Mouse (Mus musculus) embryo, embryonic 11.5 days (tissue): Measurements from ENCODE around the gene Zfp94.

ENCODE experiments used
- DNase-seq: peaks from one replicate; pipeline ENCODE4 v3.0.0-alpha.2; 2012; ENCODE audit warnings: low read depth, low spot score

Zfp94 gene

GRCm38 (mm10) chr7:24316567-24317092, at the start of gene Zfp94:
Gene Zfp94, minus strand, starts transcription at chr7:24316666.
- peak; percentile 92 for DNase-seq

GRCm38 (mm10) chr7:24365258-24366014, 49.0 kb upstream of the Zfp94 start:
- DNase-seq, result no peak

- DNase-seq, result peak; percentile 80
Measured at GRCm38 (mm10) chr7:24364827-24365226, 48.4 kb upstream of the Zfp94 start.

- DNase-seq, result no peak
Measured at GRCm38 (mm10) chr7:24363228-24363627, 46.8 kb upstream of the Zfp94 start.

- no peak for DNase-seq
Measured at GRCm38 (mm10) chr7:24361001-24361400, 44.5 kb upstream of the Zfp94 start.

GRCm38 (mm10) chr7:24359269-24359668, 42.8 kb upstream of the Zfp94 start:
- DNase-seq, result no peak

- no peak for DNase-seq
Measured at GRCm38 (mm10) chr7:24357899-24358298, 41.4 kb upstream of the Zfp94 start.

- no peak for DNase-seq
Measured at GRCm38 (mm10) chr7:24356081-24356480, 39.6 kb upstream of the Zfp94 start.

GRCm38 (mm10) chr7:24355646-24356045, 39.2 kb upstream of the Zfp94 start:
- DNase-seq, result no peak

- no peak for DNase-seq
Measured at GRCm38 (mm10) chr7:24348896-24349295, 32.4 kb upstream of the Zfp94 start, which contains the start of gene Lypd5. Gene Lypd5, plus strand, starts transcription at chr7:24349196.

- no peak for DNase-seq
Measured at GRCm38 (mm10) chr7:24346444-24346843, 30.0 kb upstream of the Zfp94 start.

- DNase-seq, result no peak
Measured at GRCm38 (mm10) chr7:24343701-24344272, 27.3 kb upstream of the Zfp94 start.

- DNase-seq, result no peak
Measured at GRCm38 (mm10) chr7:24338241-24338640, 21.8 kb upstream of the Zfp94 start.

- peak; percentile 56 for DNase-seq
Measured at GRCm38 (mm10) chr7:24335699-24336309, 19.3 kb upstream of the Zfp94 start.

GRCm38 (mm10) chr7:24333304-24333986, 17.0 kb upstream of the Zfp94 start, which contains the start of gene Tescl:
Gene Tescl, minus strand, starts transcription at chr7:24333936.
- DNase-seq, result no peak

GRCm38 (mm10) chr7:24327281-24327975, 11.0 kb upstream of the Zfp94 start:
- no peak for DNase-seq

GRCm38 (mm10) chr7:24326273-24327135, 10.0 kb upstream of the Zfp94 start:
- no peak for DNase-seq

- no peak for DNase-seq
Measured at GRCm38 (mm10) chr7:24325675-24326128, 9.2 kb upstream of the Zfp94 start.

- no peak for DNase-seq
Measured at GRCm38 (mm10) chr7:24325197-24325596, 8.7 kb upstream of the Zfp94 start.

GRCm38 (mm10) chr7:24322593-24322992, 6.1 kb upstream of the Zfp94 start:
- DNase-seq, result no peak
